Mouse (Mus musculus) kidney, embryonic 16.5 days (tissue): ENCODE data around the gene BC005561. TPM values are rescaled to one million over a fixed set of nuclear protein-coding genes. Genes with fewer than 3 reads are reported as not detected.

Source experiments
- ATAC-seq: fragments of 200-750 bp; cut with Nextera tagmentation; 2 replicates; pipeline ENCODE4 v1.8.0; 2017; ENCODE audit warnings: moderate TSS enrichment; ENCODE audit not compliant: low FRiP score, low TSS enrichment
- H3K27ac ChIP-seq: fragments of 300-500 bp; sonication (generic); 2 replicates; pipeline ENCODE4 v1.5.1; 2014; ENCODE audit warnings: low read length
- H3K27me3 ChIP-seq: fragments of 300-500 bp; sonication (generic); 2 replicates; pipeline ENCODE4 v1.6.1; 2014; ENCODE audit warnings: low read length, control low read depth, mixed read lengths; ENCODE audit not compliant: insufficient read depth
- H3K36me3 ChIP-seq: fragments of 300-500 bp; sonication (generic); 2 replicates; pipeline ENCODE4 v1.6.1; 2014; ENCODE audit warnings: low read length, control low read depth, mixed read lengths; ENCODE audit not compliant: insufficient read depth
- H3K4me1 ChIP-seq: fragments of 300-500 bp; sonication (generic); 2 replicates; pipeline ENCODE4 v1.6.1; 2014; ENCODE audit warnings: low read length, control low read depth, mixed read lengths; ENCODE audit not compliant: insufficient read depth
- H3K4me2 ChIP-seq: fragments of 300-500 bp; sonication (generic); replicated peaks from 2 replicates; pipeline ENCODE4 v1.6.1; 2014; ENCODE audit warnings: low read depth, low read length
- H3K4me3 ChIP-seq: fragments of 300-500 bp; sonication (generic); 2 replicates; pipeline ENCODE4 v1.5.1; 2014; ENCODE audit warnings: mild to moderate bottlenecking, low read length
- H3K9ac ChIP-seq: fragments of 300-500 bp; sonication (generic); replicated peaks from 2 replicates; pipeline ENCODE4 v1.6.1; 2014; ENCODE audit warnings: low read length
- H3K9me3 ChIP-seq: fragments of 300-500 bp; sonication (generic); 2 replicates; pipeline ENCODE4 v1.6.1; 2016; ENCODE audit warnings: low read length, control low read depth
- WGBS: fragments of 180-500 bp; shearing (Covaris S2); extraction: QIAGEN DNeasy Blood & Tissue Kit; methylation state at CpG from one replicate; pipeline ENCODE4 v1.1.7; 2014; 5-methylcytosine and 5-hydroxymethylcytosine counted together
- polyA plus RNA-seq: library from polyadenylated mRNA; unstranded; fragments of >200 nt; fragmentation: Nextera tagmentation; extraction: Ambion mirVana; gene quantifications from 2 replicates; pipeline ENCODE4 v1.2.1, GENCODE M21; 2015

Gene BC005561
- 11.1 and 12.5 TPM in 2 replicates for polyA plus RNA-seq

GRCm38 (mm10) chr5:104508195-104508891, at the start of gene BC005561:
TSS of gene BC005561 (plus strand) at chr5:104508352.
- peaks cover 28% of the 10 kb centered on the region for H3K36me3 ChIP-seq
- peak within 1 kb of the TSS; percentile 78 for H3K4me2 ChIP-seq
- peaks cover 11% of the 10 kb centered on the region for H3K4me1 ChIP-seq
- H3K9ac ChIP-seq, result peak within 1 kb of the TSS; percentile 93
- WGBS, result under 1% methylated on average over 47 of the region's 83 CpGs
- no peaks in the 10 kb centered on the region for H3K9me3 ChIP-seq
- H3K4me3 ChIP-seq, result peak within 1 kb of the TSS; percentile 93
- H3K27ac ChIP-seq, result peak within 1 kb of the TSS; percentile 93
- no peaks in the 10 kb centered on the region for H3K27me3 ChIP-seq
- peak; percentile 94 for ATAC-seq

GRCm38 (mm10) chr5:104458832-104459705, 49.1 kb upstream of the BC005561 start, which contains the start of gene Pkd2:
TSS of gene Pkd2 (plus strand) at chr5:104459450.
- Histone ChIP-seq H3K4me3 (peak within 1 kb of the TSS; percentile 83), H3K4me2 (peak within 1 kb of the TSS; percentile 64), H3K27ac (peak within 1 kb of the TSS; percentile 95), H3K27me3 (no peaks in the 10 kb centered on the region), H3K4me1 (peaks cover 19% of the 10 kb centered on the region), H3K36me3 (peaks cover 16% of the 10 kb centered on the region), H3K9ac (peak within 1 kb of the TSS; percentile 97), H3K9me3 (peaks cover 5% of the 10 kb centered on the region; the same call in 1 of the 2 replicates)
- 9% methylated on average over 46 of the region's 46 CpGs for WGBS
- ATAC-seq, result peak; percentile 95

DNA sequence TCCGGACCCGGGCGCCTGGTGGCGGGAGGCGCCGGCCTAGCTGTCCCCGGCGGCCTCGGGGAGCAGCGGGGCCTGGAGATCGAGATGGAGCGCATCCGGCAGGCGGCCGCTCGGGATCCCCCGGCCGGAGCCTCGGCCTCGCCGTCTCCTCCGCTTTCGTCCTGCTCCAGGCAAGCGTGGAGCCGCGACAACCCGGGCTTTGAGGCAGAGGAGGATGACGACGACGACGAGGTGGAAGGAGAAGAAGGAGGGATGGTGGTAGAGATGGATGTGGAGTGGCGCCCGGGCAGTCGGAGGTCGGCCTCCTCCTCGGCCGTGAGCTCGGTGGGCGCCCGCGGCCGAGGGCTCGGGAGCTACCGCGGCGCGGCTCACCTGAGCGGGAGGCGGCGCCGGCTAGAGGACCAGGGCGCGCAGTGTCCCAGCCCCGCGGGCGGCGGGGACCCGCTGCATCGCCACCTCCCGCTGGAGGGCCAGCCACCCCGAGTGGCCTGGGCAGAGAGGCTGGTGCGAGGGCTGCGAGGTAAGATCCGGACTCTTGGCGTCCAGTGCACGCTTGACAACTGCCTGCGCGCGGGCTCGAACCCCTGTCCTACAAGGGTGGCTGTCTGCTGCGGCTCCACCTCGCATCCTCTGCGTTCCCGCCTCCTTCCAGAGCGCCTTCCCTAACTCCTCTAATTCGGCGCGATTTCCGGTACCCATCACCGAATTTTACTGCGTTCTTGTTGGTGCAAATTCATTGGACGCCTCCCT, 48.3 kb upstream of the BC005561 start:
- WGBS, result under 1% methylated on average over 82 of the region's 82 CpGs

GRCm38 (mm10) chr5:104460456-104460838, 47.7 kb upstream of the BC005561 start:
- WGBS, result 18% methylated on average over 3 of the region's 3 CpGs
- Histone ChIP-seq H3K4me2 (peak overlapping the region; percentile 64), H3K27me3 (no peaks in the 10 kb centered on the region), H3K9me3 (peaks cover 5% of the 10 kb centered on the region; the same call in 1 of the 2 replicates), H3K4me1 (peaks cover 19% of the 10 kb centered on the region), H3K4me3 (peak overlapping the region; percentile 83), H3K36me3 (peaks cover 28% of the 10 kb centered on the region), H3K9ac (peak overlapping the region; percentile 97), H3K27ac (peak overlapping the region; percentile 95)
- ATAC-seq, result no peak

More for the DNA sequence above, 48.3 kb upstream of the BC005561 start:
- ATAC-seq, result peak; percentile 81
- H3K27me3 ChIP-seq, result no peaks in the 10 kb centered on the region
- H3K9ac ChIP-seq, result peak overlapping the region; percentile 97
- peaks cover 22% of the 10 kb centered on the region for H3K36me3 ChIP-seq
- H3K9me3 ChIP-seq, result peaks cover 5% of the 10 kb centered on the region; the same call in 1 of the 2 replicates
- peak overlapping the region; percentile 83 for H3K4me3 ChIP-seq
- peak overlapping the region; percentile 64 for H3K4me2 ChIP-seq
- H3K27ac ChIP-seq, result peak overlapping the region; percentile 95
- H3K4me1 ChIP-seq, result peaks cover 19% of the 10 kb centered on the region

DNA sequence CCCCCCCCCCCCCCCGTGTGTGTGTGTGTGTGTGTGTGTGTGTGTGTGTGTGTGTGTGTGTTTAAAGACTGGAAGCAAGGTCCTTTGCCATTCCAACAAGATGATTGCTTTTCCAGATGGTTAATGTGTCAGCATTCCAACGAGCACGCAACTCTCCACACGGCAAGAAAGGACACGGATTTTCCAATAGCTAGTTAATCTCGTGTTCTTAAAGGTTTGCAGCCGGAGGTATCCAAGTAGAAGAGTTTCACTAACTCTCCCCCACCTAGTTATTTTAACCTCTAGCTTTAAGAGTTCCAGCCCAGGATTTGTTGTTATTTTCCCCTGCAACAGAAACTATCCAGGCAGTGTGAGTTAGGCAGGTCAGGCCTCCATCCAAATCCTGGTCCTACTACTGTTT, 47.3 kb upstream of the BC005561 start:
- WGBS, result 8% methylated on average over 6 of the region's 7 CpGs
- Histone ChIP-seq H3K4me1 (peaks cover 19% of the 10 kb centered on the region), H3K9me3 (peaks cover 5% of the 10 kb centered on the region; the same call in 1 of the 2 replicates), H3K27me3 (no peaks in the 10 kb centered on the region), H3K4me2 (peak overlapping the region; percentile 64), H3K36me3 (peaks cover 32% of the 10 kb centered on the region), H3K4me3 (peak overlapping the region; percentile 83), H3K27ac (peak overlapping the region; percentile 66; the same call in 1 of the 2 replicates), H3K9ac (0 out of 2 replicates have a peak overlapping the region, but pooled peaks have one; percentile 31)
- ATAC-seq, result no peak

GRCm38 (mm10) chr5:104465279-104465678, 42.9 kb upstream of the BC005561 start:
- 88% methylated on average over 8 of the region's 8 CpGs for WGBS
- H3K27ac ChIP-seq, result no peak overlapping the region
- H3K4me3 ChIP-seq, result no peak overlapping the region
- ATAC-seq, result no peak
- H3K9me3 ChIP-seq, result no peaks in the 10 kb centered on the region
- no peaks in the 10 kb centered on the region for H3K27me3 ChIP-seq
- no peak overlapping the region for H3K9ac ChIP-seq
- no peak overlapping the region for H3K4me2 ChIP-seq
- H3K36me3 ChIP-seq, result peaks cover 54% of the 10 kb centered on the region
- peaks cover 12% of the 10 kb centered on the region for H3K4me1 ChIP-seq

- H3K27ac ChIP-seq, result no peak overlapping the region
- peaks cover 56% of the 10 kb centered on the region for H3K36me3 ChIP-seq
- 87% methylated on average over 12 of the region's 12 CpGs for WGBS
- H3K9ac ChIP-seq, result no peak overlapping the region
- H3K9me3 ChIP-seq, result no peaks in the 10 kb centered on the region
- no peak overlapping the region for H3K4me2 ChIP-seq
- H3K4me3 ChIP-seq, result no peak overlapping the region
- H3K4me1 ChIP-seq, result peaks cover 8% of the 10 kb centered on the region
- ATAC-seq, result no peak
- H3K27me3 ChIP-seq, result no peaks in the 10 kb centered on the region
These were observed 42.4 kb upstream of the BC005561 start for GRCm38 (mm10) chr5:104465731-104466130.

DNA sequence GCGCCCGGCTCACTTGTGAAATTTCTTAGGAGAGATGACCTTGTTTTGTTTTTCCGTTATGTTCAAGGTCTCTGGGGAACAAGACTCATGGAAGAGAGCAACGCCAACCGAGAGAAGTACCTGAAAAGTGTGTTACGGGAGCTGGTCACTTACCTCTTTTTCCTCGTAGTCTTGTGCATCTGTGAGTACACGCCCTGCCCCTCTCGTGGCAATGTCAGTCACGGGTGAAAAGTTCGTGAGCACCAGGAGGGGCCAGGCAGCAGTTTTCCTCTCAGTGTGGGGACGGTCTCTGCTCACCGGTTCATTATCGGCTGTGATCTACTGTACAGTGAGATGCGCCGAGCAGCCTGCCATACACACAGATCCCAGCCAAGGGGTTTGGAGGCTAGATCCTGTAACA, 41.3 kb upstream of the BC005561 start:
- no peaks in the 10 kb centered on the region; the same call in 1 of the 2 replicates for H3K4me1 ChIP-seq
- no peak overlapping the region for H3K9ac ChIP-seq
- H3K4me2 ChIP-seq, result no peak overlapping the region
- WGBS, result 87% methylated on average over 16 of the region's 16 CpGs
- no peak overlapping the region for H3K4me3 ChIP-seq
- ATAC-seq, result no peak
- no peaks in the 10 kb centered on the region for H3K9me3 ChIP-seq
- no peaks in the 10 kb centered on the region for H3K27me3 ChIP-seq
- no peak overlapping the region for H3K27ac ChIP-seq
- peaks cover 65% of the 10 kb centered on the region for H3K36me3 ChIP-seq

DNA sequence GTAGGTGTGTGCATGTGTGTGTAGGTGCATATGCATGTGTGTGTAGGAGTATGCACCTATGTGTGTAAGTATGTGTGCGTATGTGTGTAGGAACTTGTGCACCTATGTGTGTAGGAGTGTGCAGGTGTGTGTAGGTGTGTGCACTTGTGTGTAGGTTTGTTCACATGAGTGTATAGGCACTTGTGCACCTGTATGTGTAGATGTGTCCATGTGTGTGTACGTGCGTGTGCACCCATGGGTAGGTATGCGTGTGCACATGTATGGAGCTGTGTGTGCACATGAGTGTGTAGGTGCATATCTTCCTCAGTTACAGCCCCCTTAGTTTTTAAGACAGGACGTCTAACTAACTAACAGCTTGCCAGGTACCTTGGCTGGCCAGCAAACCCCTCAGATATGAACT, 39.6 kb upstream of the BC005561 start:
- Histone ChIP-seq H3K9ac (no peak overlapping the region), H3K4me3 (no peak overlapping the region), H3K27ac (no peak overlapping the region), H3K4me1 (no peaks in the 10 kb centered on the region), H3K9me3 (no peaks in the 10 kb centered on the region), H3K27me3 (no peaks in the 10 kb centered on the region), H3K36me3 (peaks cover 70% of the 10 kb centered on the region), H3K4me2 (no peak overlapping the region)
- ATAC-seq, result no peak
- WGBS, result 95% methylated on average over 5 of the region's 5 CpGs
